Mouse (Mus musculus) cerebellum, adult (tissue): ENCODE data around the gene Slc13a2.

ENCODE experiments used
- ATAC-seq: cut with Nextera tagmentation; 2 replicates; pipeline ENCODE4 v1.9.2; 2017; ENCODE audit warnings: mild to moderate bottlenecking, moderate library complexity, mixed read lengths; ENCODE audit not compliant: insufficient number of reproducible peaks, low FRiP score, low TSS enrichment

Gene Slc13a2

DNA sequence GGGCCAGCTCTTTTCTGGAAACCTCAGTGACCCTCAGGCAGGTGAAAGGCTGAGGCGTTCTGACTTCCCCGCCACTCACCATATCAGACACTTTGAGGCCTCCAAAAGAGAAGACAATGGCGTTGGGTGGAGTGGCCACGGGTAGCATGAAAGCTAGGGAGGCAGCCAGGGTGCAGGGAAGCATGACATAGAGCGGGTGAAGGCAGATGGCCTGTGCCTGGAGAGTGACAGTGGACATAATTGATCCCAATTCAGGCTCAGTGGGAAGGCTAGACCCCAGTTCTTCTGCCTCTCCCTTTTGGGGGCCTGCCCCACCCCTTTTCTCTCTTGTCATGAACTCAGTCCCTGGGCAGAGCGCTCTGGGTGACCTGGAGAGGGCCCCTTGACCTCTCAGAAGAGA lies 23.8 kb downstream of the Slc13a2 start:
- no peak for ATAC-seq

DNA sequence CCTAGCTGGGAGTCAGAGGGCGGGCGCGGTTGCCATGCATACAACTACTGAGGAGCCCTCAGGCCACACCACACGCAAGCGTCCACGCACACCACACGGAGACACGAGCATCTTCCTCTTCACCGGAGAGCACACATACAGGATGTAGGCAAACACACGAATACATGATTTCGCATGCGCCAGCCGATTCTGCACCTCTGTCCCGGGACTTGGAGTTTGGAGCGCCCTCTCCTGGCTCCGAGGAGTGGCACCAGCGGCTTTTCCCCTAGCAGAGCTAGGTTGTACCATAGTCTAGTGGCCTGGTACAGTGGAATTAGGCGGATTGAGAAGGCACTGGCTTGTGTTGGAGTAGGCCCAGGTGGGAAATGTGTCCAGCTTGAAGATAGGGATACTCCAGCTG lies 24.6 kb downstream of the Slc13a2 start:
- no peak for ATAC-seq

DNA sequence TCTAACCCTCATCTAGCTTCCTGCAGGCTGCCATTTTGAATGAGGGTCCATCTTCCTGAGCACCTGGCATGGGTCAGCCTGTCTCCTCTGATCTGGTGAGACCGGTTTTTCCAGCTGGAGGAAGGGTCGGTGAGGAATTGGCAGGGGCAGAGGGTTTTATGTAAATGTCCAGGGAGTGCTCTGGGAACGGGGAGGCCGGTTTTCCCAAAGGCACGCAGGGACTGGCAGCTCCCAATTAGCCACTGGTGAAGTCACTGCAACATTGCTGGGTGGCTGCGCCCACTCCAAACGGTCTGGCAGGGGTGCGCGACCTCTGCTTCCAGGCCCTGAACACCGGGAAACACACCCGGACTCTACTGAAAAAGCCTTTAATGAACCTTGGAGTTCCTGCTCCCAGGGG lies 25.1 kb downstream of the Slc13a2 start:
- no peak for ATAC-seq

DNA sequence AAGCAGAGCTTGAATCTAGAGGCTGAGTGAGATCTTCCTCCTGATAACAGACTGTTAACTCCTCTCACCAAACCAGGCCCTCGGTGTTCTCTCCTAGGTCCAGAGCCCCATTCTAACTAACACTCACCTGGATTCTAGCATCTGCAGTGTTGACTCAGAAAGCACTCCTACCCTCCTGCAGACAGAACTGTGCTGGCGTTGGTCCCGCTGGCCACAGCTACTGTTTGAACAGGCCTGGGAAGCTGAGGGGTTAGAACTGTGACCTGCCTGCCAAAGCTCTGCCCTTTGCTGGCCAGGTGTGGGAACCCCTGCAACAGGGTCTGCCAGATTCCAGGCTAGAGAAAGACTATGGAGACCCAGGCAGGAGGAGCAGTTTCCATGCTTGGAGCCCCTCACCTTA lies 29.3 kb downstream of the Slc13a2 start:
- ATAC-seq, result no peak

DNA sequence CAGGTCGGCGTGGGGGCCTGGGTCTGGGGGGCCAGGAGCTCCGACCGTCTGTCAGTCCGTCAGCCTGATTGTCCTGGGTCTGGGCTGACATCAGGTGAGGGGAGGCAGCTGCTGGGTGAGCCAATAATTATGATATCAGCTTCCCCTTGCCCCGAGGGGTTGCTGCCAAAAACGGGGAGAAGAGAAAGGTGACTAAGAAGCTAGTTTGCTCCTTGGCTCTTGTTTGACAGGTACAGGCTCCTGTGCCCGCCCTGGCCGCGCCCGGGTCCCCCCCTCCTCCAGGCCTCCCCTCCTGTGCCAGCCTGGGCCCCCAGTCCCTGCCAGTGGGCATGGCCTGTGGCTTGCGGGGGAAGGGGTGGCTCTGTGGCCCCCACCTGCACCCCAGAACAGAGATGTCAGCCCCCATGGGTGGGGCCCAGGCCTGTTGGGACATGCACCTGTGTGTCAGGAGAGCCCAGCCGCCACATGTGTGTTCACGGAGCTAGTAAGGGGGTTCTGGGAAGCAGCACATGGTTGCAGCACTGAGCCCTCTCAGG lies 35.4 kb downstream of the Slc13a2 start, which contains the start of gene Foxn1:
Gene Foxn1 (minus strand): TSS at position 51 of the 536 bp plus-strand sequence.
- no peak for ATAC-seq

DNA sequence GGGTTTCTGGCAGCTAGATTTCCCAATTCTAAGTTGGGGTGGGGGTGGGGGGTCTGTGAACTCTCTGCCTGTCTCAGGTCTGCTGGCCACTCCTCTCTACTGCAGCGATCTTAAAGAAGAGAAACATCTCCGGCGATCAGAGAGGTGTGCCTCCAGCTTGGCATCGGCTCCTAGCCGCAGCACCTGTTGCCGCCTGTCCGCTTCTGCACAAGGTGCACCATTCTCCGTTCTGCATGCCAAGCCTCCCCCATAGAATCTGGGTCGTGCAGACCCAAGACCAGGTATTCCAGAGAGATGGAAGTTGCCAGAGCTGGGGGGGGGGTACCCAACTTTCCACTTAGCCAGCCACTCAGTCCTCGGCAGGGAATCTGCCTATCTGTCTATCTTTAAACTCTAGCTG lies 36.2 kb downstream of the Slc13a2 start:
- ATAC-seq, result no peak

DNA sequence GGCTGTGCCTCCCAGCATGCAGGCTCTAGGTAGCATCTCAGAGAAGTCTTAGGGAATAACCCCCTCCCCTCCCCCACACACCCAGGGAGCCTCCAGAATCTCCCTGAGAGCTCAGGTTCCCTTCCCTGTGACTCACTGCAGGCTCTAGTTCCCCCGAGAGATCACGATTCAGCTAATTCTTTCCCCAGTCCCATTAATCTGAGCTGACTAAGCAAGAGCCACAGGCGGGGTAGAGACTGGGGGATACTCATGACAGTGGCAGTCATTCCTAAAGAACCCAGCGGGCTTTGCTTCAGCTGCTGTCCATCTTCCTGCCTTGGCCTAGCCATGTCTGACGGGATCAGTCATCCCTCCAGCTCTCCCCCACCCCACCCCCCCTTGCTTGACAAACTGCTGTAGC lies 39.3 kb downstream of the Slc13a2 start:
- no peak for ATAC-seq

DNA sequence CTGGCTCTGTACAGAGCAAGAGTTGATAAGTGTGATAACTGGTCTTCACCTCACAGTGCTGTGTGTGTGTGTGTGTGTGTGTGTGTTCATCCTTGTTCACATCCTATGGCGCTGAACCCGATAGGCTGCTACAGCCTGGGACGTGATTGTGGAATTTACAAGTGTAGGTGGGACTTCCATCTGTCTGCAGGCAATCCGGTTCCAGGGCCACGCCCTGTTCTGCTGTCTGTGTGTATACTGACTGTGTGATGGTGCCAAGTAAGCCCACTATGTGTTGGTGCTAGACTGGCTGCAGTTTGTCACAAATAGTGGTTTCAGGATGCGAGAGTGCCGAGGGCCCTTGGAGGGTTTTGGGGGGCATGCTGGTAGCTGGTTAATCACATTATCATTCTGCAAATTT lies 39.7 kb downstream of the Slc13a2 start:
- ATAC-seq, result no peak

DNA sequence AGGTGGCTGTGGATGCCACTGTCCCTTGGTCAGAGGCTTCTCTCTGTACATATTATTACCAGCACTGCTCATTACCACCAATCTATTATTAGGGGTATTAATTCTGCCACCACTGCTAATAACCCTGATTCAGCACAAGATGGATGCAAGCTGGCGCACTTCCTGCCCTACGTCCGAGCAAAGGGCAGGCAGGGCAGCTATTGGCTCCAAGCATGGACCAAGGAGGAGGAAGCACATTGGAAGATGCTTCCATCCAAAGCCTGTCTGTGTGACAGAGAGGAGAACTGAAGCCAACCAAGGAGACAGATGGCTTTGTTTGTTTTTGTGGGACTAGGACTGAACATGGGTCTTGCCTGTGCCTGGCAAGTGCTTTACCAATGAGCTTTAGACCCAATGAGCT lies 41.0 kb downstream of the Slc13a2 start:
- ATAC-seq, result no peak

DNA sequence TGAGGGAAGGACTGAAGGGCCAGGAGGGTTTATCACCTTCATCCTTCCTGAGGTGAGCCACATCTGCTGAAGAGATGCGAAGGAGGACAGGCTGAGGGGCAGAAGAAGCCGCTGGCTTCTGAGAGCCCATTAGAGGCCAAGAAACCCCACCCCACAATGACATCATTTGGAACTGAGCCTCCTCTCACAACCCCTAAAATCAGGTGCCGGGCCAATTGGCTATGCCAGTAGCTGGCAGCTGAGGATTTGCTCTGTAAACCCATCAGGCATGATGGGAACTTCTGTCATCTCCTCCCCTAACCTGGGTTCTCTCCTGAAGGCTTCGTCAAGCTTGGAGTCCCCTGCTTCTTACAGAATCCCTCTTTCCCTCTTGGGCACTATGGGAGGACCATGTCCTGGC lies 41.7 kb downstream of the Slc13a2 start:
- no peak for ATAC-seq

DNA sequence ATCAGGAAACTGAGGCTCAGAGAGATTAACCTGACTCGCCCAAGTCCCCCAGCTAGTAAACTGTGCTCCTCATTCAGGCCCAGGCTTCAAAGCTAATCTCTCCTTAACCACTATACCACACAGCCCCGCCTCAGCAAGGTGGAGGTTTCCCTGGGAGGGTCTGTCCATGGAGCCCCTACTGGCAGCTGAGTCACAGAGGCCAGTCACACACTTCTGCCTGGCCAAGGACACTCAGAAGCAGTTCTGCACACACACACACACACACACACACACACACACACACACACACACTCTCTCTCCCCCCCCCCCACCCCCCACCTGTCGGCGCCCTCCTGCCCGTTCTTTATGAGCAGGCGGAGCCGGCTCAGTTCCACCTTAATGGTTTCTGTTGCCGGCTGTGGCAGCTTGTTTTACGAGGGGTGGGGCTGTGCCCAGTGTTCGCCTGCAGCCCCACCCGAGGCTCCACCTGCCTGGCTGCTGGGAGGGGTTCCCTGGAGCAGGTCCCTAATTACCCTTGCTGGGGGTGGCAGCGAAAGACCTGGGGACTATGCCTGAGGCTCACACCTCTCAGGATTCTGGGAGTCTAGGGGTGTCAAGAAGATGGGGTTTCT lies 44.4 kb downstream of the Slc13a2 start:
- no peak for ATAC-seq

DNA sequence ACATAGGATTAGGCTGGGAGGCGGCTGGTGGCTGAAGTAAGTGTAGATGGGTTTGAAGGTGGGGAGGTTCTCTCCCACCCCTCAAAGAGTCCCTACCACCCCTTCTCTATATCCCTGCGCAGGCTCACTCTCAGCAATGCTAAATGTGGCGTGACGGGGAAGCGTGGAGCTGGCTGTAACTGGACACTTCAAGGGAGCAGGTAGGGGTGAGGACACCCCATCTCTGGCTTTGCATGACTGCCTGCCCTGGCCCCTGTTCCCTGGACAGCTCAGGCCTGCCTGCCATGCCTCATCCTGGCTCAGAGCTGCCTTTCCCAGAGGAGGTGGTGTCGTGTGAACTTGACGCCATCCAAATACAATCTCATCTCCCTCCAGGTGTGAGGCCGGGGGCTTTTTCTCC lies 47.9 kb downstream of the Slc13a2 start:
- ATAC-seq, result no peak

DNA sequence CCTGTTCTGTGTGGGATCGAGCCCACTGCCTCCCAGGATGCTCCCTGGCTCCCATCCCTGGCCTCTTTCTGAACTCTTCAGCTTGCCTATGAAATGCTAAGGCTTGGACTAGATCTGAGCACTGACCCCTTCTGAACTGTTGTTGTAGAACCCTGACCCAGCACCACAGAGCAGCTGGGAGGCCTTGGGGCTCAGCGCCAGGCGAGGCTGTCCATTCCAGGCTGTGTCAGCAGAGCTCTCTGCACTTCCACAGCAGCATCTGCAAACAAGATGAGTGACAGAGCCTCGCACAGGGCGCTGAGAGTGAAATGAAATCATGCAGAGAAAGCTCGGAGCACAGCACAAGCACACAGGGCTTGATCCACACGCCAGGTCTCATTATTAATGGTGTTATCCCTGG lies 49.4 kb downstream of the Slc13a2 start:
- no peak for ATAC-seq

DNA sequence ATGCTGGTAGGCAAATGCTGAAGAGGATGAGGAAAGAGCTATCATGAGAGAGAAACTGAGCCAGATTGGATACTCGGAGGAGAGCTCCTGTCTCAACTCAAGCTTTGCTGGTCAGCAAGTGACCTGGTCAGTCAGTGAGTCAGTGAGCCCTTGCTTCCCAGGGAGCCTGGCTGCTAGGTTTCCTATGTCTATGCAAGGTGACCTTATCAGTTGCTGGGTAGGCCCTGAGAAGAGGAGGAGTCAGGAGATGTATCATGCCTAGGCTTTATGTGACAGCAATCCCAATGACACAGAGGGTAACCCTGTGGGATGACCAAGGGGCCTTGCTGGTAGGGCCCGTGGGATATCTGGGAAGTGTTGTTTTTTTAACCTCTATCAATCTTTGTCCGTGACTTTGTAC lies 49.9 kb downstream of the Slc13a2 start:
- no peak for ATAC-seq

DNA sequence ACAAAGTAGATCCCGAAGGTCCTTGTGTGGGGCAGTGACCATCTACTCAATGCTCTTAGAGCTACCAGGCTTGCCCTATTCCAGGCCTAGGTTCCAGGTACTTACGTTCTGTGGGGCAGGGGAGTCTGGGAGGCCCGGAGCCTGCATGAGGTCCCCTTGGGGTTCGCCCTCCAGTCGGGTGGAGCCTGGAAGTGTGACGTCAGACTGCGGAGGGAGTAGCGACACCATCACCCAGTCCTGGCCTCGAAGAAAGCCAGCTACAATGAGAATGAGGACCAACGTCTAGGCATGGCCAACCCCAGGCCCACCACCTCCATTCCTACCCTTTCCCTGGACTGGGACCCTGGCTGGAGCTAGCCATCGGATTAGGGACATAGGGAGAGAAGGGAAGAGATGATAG lies 50.3 kb downstream of the Slc13a2 start:
- ATAC-seq, result no peak

DNA sequence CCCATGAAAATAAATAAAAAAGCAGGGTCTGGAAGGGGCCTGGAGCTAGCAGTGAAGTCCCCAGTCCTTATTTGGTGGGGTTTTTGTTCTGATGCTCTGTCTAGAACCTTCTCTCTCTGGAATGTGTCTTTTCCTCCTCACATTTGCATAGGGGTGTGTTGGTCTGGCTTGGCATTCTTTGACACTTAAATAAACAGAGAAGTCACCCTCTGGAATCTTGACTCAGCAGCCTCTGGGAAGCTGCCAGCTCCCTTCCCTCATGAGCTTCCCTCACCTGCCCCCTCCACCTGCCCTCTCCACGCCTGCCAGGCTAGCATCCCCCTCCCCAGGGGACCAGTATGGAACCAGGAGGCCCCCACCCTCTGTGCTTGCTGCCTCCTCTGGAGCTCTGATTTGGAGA lies 51.6 kb downstream of the Slc13a2 start:
- ATAC-seq, result no peak

DNA sequence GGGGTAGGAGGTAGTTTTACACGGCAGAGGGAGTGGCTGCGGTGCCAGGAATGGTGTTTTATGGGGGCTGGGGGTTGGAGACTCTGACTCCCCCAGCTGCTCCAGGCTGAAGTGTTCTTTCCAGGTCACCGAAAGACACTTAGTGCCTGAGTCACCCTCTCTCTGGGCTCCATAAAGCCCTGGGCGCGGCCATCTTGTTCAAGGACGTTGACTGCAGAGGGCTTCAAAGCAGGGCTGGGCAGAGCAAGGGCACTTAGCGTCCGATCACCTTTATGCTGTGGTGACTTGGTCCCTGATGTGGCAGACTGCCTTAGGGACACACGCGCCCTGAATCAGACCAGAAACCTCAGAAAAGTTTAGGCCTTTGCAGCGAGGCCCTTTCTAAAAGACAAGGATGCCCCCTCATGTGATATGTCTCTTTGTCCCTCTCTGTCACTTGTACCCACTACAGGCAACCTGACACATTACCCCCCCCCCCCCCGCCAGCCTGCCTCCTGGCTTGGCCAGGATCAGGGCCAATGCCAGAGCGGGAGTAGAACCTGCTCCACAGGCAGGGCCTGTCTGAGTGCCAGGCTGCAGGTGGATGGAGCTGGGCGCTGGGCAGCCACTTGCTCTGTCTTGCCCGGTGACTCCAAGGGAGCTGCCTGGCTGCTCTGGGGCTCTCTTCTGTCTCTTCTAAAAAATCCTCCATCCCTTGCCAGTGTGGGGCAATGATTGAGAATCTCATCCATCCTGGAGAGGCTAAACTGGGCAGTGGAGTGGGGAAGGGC lies 54.4 kb downstream of the Slc13a2 start:
- ATAC-seq, result no peak

DNA sequence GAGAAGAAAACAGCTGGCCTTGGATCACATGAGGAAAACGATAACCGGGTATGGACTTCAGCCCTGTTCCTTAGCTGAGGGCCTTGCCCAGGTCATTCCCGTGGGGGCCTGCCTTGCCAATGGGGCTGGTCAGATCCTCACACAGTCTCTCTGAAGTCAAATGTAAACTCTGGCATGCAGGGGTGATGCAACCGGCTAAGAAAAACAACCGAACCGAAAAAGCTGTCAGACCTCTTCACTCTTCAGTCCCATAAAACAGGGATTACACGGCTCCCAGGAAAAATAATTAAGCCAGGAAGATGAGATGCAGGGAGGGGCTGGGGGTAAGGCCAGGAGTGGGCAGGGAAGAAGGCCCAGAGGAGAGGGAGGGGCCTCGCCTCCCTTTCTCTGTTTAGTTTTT lies 57.9 kb downstream of the Slc13a2 start:
- no peak for ATAC-seq

DNA sequence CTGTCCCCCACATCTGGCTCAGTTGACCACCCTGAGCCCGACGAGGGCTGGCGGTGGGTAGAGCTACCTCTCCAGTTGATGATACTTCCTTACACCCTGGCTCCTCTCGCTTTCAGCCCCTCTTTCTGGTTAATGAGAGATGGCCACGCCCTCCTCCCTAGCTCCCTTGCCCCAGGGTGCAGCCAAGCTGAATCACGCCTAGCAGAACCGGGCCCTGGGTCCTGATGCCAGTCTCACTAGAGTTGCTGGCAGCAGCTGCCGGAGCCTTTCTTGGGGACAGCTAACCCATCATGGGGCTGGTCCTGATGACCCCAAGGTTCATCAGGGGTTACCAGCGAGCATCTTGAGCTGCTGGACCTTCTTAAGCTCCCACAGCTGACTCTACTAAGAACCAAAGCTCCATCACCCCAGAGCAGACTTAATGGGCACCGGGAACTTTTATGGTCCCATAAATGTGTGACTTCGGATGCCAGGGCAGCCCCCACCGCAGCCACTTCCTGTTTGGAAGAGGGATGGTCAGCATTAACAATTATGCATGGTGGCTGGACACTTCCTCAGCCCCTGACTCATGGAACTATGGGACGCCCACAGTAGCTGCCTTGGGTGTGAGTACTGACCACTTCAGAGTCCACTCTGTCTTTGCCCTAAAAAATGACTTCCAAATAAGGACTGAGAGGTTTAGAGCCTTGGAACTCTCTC lies 58.6 kb downstream of the Slc13a2 start:
- no peak for ATAC-seq

DNA sequence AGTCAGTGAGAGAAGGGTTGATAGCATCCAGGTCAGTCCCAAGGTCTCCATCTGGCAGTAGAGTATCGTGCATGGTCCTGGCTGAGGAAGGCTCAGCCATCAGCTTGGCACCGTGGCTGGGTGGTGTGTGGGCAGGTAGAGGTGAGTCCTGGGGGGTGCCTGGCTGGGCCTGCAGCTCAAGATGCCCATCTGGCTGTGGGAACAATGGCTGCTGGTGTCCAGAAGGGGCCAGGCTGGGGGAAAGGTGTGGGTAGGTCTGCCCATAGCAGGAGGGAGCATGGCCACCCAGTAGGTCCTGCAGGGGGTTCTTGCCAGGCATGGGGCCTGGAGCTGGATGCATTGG lies 61.3 kb downstream of the Slc13a2 start:
- ATAC-seq, result no peak

DNA sequence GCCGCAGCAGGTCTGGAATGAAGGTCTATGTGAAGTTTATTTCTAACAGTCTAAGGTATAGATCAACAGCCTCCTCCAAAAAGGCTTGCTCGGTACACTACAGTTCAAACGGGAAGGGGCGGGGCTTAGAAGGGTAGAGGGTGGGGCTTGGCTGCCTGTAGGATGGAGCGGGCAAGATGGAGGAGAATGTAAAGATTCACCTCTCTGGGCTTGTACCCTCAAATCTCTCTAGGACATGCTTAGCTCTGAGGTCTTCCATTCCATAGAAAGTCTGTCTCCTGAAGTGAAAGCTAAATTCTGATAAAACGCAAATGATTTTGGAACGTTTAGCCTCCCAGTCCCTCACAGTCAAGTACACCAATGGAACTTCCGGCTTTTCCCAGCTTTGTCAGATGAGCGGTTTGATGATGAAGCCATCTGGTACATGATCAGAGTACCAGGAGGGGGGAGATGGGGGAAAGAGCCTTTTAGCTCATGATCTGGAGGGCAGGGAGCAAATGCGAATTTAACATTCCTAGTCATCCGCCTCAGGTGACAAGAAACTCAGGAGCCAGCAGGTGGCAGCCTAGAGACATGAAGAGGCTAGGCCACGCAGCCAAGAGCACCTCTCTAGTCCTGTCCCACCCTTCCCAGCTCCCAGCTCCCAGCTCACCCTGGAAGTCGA lies 61.8 kb downstream of the Slc13a2 start:
- ATAC-seq, result peak; percentile 64; the same call in 1 of the 2 replicates
